Mouse (Mus musculus) right cerebral cortex, adult 18-20 months (tissue): ENCODE results near the gene Gab2.
A peak's percentile ranks its signal among the peaks of the same experiment; 100 is the strongest.
"Not testable (repeated sequence)": the region's sequence is repeated elsewhere in the genome, so short reads cannot be mapped to it uniquely, and the experiment has no call there.

Experiments used
- DNase-seq: peaks from one replicate; pipeline ENCODE4 v3.0.0; 2022; ENCODE audit warnings: mixed read lengths

Gab2 gene

DNA sequence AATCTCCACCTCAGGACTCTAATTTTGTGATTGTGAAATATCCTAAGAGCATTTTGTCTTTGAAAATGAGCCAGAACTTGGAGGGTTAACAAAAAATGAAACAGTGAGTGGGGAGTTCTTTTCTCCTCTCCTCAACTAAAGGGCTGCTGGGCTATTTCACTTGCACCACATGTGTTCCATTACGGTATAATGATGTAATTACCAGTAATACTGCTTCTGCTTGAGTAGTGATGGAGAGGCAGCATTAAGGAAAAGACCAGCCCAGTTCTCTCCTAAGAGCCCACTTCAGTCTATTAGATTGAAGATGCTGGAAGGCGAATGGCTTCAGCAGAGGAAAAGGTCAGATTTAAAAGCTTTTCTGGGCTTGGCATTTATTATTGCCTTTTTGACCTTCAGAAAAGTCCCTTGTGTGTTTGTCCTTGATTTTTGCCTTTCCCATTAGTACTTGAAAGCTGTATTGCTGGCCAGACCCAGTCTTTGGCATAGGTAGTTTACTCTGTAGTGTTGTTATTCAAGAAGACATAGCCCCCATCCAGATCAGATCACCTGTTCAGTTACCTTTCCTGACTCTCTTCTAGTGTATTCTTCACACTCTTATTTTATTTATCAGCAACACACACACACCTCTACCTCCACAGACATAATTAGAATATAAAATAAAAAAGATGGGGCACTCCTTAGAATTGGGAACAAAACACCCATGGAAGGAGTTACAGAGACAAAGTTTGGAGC, 69.9 kb downstream of the Gab2 start:
- DNase-seq, result no peak

DNA sequence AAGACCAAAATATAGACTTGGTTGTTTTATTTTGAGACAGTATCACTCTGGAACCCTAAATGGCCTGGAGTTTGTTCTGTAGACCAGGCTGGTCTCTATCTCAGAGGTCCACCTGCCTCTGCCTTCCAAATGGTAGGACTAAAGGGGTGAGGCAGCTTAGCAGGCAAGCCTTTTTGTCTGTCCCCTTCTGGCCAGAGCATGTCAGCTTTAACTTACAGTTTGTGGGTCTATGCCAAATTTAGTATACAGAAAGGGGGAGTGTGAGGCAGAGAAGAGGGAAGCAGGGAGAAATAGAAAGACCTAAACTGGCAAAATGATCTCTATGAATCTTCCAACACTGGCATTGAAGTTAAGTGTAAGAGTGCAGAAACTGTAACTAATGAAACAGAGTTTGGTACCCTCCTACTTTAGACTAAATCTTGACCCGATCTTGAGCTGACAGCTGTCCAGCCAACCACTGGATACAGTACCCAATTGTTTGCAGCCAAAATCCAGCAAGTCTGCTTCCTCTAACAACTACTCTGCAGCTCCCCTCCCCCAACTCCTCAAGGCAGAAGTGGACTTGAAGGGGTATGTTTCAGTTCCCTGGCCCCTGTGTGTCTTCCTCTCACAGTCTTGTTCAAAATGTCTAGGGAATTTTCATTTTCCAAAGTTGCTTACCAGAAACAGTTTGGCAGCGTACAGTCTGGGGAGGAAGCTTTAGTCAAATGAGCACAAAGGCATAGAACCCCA, 73.5 kb downstream of the Gab2 start:
- DNase-seq, result peak; percentile 2

GRCm38 (mm10) chr7:97164261-97164660, 82.9 kb downstream of the Gab2 start:
- no peak for DNase-seq

DNA sequence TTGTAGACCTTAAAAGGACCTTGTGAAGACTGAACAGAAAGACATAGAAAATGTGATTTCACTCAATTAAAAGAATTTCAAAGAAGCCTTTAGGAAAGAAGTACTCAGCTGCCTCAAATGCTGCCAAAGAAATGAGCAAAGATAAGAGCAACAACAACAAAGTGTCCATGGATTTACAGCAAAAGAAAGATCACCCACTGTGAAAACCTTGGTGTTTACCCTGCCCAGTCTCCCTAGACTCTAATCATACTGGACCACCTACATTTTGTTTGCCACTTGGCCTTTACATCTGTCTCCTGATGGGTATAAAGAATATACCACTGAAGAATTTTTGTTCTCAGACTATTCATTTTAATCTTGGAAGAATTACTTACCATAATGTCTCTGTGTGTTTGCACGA, 89.7 kb downstream of the Gab2 start:
- no peak for DNase-seq

GRCm38 (mm10) chr7:97171719-97172118, 90.3 kb downstream of the Gab2 start:
- no peak for DNase-seq

GRCm38 (mm10) chr7:97172126-97172525, 90.7 kb downstream of the Gab2 start:
- DNase-seq, result no peak

DNA sequence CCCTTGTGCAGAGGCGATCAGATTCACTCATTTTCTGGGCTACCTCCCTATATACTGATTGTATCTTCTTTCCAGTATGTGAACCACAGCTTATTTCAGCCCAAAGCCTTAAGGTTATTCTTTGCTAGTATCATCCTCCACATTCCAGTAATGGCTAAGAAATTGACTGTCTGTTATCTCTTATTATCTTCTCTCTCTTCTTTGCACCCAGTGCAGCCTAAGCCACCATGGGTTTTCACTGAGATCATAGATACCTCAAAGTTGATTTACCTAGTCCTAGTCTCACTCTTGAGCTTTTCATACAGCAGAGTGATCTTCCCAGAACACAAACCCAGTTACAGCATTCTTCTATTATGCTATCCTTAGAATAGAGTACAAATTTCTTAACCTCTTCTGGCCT, 100.5 kb downstream of the Gab2 start:
- no peak for DNase-seq

DNA sequence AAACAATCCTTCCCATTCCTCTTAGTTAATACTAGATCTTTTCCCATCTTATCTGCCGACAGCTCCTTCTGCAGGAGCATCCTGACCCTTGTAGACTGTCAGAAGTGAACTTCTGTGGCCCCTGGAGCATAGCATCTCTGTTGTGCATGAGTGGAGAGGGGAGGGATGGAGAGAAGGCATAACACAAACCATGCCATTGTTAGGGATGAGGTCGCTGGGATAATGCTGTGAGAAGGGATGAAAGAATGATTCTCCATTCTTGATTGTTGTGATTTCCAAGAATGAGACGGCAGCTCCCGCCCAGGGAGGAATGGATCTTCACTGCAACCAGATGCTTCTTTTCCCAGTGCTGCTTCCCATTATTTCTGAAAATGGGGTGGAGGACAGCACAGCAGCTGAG, 102.0 kb downstream of the Gab2 start:
- no peak for DNase-seq

DNA sequence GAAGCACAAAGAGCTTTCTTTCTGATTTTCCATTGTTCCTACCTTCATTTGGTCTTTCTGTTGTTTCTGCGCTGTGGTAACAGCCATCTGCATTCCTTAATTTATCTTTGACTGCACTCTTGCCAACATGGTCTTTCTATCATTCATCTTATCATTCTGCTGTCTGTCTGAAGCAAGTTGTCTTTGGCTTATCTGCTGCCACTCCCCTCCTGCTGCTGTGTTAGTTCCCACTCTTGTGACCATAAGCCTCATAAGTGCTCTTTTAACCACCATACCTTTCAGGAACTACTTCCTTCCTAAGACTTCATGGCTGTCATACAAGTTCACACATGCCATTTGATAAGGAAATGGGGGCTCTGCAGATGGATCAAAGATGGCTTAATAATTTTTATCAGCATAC, 102.6 kb downstream of the Gab2 start:
- DNase-seq, result no peak

- no peak for DNase-seq
Observed at GRCm38 (mm10) chr7:97187387-97188081, 106.1 kb downstream of the Gab2 start.

GRCm38 (mm10) chr7:97189116-97189515, 107.7 kb downstream of the Gab2 start:
- DNase-seq, result no peak

DNA sequence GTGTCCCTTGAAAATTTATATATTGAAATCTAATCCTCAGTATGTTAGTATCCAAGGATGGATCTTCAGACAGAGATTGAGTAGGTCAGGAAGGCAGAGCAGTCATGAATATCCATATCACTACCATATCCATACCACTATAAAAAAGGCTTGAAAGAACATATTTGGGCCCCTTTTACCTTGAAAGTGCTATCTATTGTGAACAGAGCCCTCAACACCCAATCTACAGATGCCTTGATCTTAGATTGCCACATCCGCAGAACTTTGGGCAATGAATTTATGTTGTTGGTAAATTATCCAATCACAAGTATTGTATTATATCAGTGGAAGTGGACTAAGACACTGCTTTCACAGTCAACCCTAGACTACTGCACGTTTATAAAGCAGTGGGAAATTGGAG, 122.5 kb downstream of the Gab2 start:
- no peak for DNase-seq

GRCm38 (mm10) chr7:97208811-97209549, 127.6 kb downstream of the Gab2 start:
- no peak for DNase-seq

DNA sequence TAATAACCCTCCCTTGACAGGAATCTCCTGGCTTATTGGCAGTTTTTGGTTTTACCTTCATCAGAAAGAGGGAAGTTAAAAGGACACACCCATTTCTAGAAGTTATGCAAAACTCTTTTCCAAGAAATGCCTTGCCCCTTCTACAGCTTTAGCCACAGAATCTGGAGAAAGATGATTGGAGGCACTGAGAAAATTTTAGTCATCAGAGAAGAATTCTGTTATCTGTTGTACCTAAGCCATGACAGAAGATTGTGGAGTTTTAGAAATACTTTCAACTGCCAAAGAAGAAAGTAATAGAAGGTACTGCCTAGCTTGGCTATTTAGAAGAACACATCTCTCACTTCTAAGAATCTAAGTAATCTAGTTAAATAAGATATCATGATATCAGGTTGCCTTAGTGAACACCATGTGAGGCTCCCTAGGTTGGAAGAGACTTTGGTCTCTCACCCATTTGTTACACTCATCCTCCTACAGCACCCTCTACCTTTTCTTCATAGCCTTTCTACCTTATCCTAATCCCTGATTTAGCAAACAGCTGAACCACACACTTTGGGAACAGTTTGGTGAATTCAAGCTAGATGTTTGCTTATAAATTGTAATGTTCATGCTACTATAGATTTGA, 128.8 kb downstream of the Gab2 start:
- no peak for DNase-seq

GRCm38 (mm10) chr7:97211117-97211516, 129.7 kb downstream of the Gab2 start:
- DNase-seq, result no peak

DNA sequence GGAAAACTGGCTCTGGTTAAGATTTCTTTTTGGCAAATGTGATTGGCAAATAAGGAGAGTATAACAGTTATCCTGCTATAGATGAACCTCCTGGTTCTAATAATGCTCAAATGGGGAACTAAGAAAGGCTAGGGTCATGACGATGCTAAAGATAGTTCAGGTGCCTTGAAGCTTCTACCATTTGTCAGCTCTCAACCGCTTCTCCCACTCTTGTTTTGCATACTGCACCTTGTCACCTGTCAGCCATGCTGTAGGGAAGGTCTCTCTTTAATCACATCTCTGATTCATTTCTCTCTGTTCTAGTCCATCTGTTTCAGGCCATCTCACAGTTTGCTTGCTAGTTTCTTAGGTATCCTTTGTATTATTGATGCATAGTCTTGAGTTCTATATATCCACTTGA, 142.4 kb downstream of the Gab2 start:
- no peak for DNase-seq

DNA sequence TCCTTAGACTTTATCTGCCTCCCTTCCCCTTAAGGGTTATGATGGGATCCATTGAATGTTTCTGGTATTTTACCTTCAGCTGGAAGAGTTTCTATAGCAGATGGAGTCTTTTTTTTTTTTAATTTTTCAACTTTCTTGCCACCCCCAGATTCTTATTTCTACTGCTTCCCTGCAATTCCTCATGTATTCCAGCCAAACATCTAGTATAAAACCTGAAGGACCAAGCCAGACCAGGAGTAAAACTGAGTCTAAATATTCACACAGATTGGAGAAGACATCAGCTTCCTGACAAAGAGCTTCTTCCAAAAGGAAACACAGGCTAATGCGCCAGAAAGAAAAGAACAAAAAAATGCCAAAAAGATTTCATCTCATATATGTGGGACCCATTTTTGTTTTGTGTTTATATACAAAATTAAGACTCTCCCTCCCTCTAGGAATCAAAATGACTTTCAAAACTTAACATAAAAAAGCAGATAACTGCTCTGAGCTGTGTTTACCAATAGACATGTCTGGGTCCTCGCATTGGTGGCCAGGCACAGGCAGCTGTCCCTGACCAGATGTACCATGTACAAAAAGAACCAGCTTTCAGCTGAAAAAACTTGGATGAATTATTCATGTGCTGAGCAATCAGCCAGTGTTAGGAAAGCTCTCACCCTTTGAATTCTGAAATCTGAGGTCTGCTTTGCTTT, 164.0 kb downstream of the Gab2 start:
- DNase-seq, result peak; percentile 59

- not testable (repeated sequence) for DNase-seq
Observed at GRCm38 (mm10) chr7:97245950-97246578, 164.7 kb downstream of the Gab2 start.

GRCm38 (mm10) chr7:97247661-97248060, 166.3 kb downstream of the Gab2 start:
- DNase-seq, result no peak

GRCm38 (mm10) chr7:97248136-97248535, 166.8 kb downstream of the Gab2 start:
- DNase-seq, result no peak

DNA sequence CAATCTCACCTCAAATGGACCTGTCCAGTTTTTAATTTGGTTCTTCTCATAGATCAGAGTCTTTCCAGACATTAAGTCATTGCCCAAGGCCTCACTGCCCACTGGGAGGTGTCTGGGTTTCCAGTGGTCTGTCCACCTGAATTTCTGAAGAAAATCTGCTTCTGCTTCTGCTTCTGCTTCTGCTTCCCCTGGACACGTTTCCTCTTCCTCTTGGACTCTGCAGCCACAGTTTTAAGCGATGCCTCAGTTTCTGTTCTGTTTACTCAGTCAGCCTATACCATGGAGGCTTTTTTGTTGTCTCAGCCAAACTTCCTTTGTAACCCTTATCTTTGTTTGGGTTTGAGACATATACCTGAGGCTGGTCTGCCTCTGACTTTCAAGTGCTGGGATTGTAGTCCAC, 170.3 kb downstream of the Gab2 start:
- DNase-seq, result no peak

DNA sequence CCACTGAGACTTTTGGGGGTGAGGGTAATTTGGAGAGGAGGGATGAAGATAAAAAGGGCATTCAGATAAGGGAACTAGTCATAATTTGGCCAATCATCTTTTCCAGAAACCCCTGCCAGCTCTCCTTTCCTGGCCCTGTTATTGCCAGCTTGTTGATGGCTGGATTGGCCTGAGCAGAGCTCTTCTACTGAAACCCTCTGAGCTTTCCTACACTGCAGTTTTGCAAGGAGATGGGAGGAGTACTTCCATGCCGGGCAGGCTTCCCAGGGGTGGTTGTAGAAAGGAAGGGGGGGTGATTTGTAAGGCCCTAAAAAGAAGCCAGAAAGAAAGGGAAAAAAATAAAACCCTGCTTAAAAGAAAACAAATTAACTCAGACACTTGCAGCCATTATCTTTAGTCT, 181.2 kb downstream of the Gab2 start:
- no peak for DNase-seq
